Mouse (Mus musculus): ENCODE data around the gene Olfr1371.
"Not testable (repeated sequence)": the region's sequence is repeated elsewhere in the genome, so short reads cannot be mapped to it uniquely, and the experiment has no call there.

Gene Olfr1371

GRCm38 (mm10) chr11:52225986-52226599 lies 12.3 kb upstream of the Olfr1371 start:
- DNase-seq (ENCODE audit: low read depth, low spot score): no peak

- DNase-seq (ENCODE audit: low read depth, low spot score): peak; percentile 79
Measured at GRCm38 (mm10) chr11:52223968-52224682, 10.3 kb upstream of the Olfr1371 start.

GRCm38 (mm10) chr11:52222891-52223290 lies 9.1 kb upstream of the Olfr1371 start:
- DNase-seq (ENCODE audit: low read depth, low spot score): peak; percentile 82

GRCm38 (mm10) chr11:52221921-52222320 lies 8.1 kb upstream of the Olfr1371 start:
- DNase-seq (ENCODE audit: low read depth, low spot score): not testable (repeated sequence)

GRCm38 (mm10) chr11:52220282-52220681 lies 6.5 kb upstream of the Olfr1371 start:
- peak; percentile 88 for DNase-seq (ENCODE audit: low read depth, low spot score)

- DNase-seq (ENCODE audit: low read depth, low spot score): not testable (repeated sequence)
Measured at GRCm38 (mm10) chr11:52196496-52197023, 17.2 kb downstream of the Olfr1371 start.

- peak; percentile 18 for DNase-seq (ENCODE audit: low read depth, low spot score)
Measured at GRCm38 (mm10) chr11:52180651-52181050, 33.1 kb downstream of the Olfr1371 start.

GRCm38 (mm10) chr11:52179897-52180296 lies 33.9 kb downstream of the Olfr1371 start:
- DNase-seq (ENCODE audit: low read depth, low spot score): peak; percentile 45

- DNase-seq (ENCODE audit: low read depth, low spot score): peak; percentile 21
Measured at GRCm38 (mm10) chr11:52168461-52168860, 45.3 kb downstream of the Olfr1371 start.

GRCm38 (mm10) chr11:52167901-52168302 lies 45.9 kb downstream of the Olfr1371 start:
- peak; percentile 14 for DNase-seq (ENCODE audit: low read depth, low spot score)

GRCm38 (mm10) chr11:52167126-52167525 lies 46.7 kb downstream of the Olfr1371 start:
- peak; percentile 36 for DNase-seq (ENCODE audit: low read depth, low spot score)

GRCm38 (mm10) chr11:52163926-52164325 lies 49.9 kb downstream of the Olfr1371 start:
- DNase-seq (ENCODE audit: low read depth, low spot score): no peak
